Mouse (Mus musculus): ENCODE measurements around the gene Gm45062. TPM values are rescaled to one million over a fixed set of nuclear protein-coding genes. Genes with fewer than 3 reads are reported as not detected.

Gene Gm45062
- polyA plus RNA-seq, 1 experiment, result not detected

DNA sequence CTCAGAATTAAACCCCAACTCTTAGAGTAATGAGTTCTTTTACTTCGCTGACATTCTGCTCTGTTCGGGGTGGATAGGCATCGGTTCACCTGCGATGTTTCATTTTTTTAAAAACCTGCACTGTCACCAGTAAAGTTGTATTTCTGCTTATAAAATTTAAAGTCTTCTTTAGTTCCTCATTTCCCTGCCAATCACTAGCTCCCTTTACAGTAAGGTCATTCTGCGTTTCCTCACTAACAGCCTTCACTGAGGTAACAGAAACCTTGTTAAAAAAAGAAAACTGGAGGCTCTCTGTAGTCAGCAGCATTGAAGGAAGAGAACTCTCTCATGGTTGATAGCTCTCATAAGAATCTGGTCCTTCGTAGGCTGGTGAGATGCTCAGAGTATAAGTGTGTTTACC, 80.2 kb downstream of the Gm45062 start:
- TF ChIP-seq GATA1 (IDR thresholded peaks at IDR 0.05; ENCODE audit: low read length) (no peak), TAL1 (IDR thresholded peaks at IDR 0.05; ENCODE audit: low read length) (no peak)
- H3K4me3 ChIP-seq (replicated peaks), result no peak overlapping the region
- H3K36me3 ChIP-seq (ENCODE audit: control insufficient read depth), result no peaks in the 10 kb centered on the region; the same call in 1 of the 2 replicates
- H3K4me1 ChIP-seq (ENCODE audit: control insufficient read depth), result peaks cover 35% of the 10 kb centered on the region
- H3K9me3 ChIP-seq (ENCODE audit: control insufficient read depth, low read length), result no peaks in the 10 kb centered on the region
- H3K27me3 ChIP-seq (ENCODE audit: control insufficient read depth), result no peaks in the 10 kb centered on the region

DNA sequence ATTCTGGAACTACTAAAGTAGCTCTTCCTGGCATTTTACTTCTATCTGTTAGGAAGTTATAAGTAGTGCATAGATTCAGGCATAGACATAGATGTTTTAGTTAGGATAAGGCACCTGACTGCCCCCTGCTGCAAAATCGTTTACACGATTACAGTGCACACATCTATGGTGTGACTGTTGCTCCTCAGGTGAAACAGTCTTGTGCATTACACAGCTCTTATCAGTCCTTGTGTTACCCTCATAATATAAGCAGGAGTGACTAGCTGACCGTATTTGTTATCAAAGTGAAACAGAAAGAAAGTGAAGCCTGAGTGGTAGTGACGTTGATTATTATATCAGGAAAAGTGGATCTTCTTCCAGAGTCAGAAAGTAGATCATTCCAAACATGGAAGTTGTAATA, 84.0 kb downstream of the Gm45062 start:
- TF ChIP-seq TAL1 (IDR thresholded peaks at IDR 0.05; ENCODE audit: low read length), result peak; percentile 24; the same call in 1 of the 3 replicates
- TF ChIP-seq GATA1 (IDR thresholded peaks at IDR 0.05; ENCODE audit: low read length), result peak; percentile 47
- H3K36me3 ChIP-seq (ENCODE audit: control insufficient read depth), result peaks cover 3% of the 10 kb centered on the region; the same call in 1 of the 2 replicates
- H3K4me3 ChIP-seq (replicated peaks), result peak overlapping the region; percentile 66
- no peaks in the 10 kb centered on the region for H3K9me3 ChIP-seq (ENCODE audit: control insufficient read depth, low read length)
- H3K27me3 ChIP-seq (ENCODE audit: control insufficient read depth), result no peaks in the 10 kb centered on the region
- peaks cover 65% of the 10 kb centered on the region for H3K4me1 ChIP-seq (ENCODE audit: control insufficient read depth)

DNA sequence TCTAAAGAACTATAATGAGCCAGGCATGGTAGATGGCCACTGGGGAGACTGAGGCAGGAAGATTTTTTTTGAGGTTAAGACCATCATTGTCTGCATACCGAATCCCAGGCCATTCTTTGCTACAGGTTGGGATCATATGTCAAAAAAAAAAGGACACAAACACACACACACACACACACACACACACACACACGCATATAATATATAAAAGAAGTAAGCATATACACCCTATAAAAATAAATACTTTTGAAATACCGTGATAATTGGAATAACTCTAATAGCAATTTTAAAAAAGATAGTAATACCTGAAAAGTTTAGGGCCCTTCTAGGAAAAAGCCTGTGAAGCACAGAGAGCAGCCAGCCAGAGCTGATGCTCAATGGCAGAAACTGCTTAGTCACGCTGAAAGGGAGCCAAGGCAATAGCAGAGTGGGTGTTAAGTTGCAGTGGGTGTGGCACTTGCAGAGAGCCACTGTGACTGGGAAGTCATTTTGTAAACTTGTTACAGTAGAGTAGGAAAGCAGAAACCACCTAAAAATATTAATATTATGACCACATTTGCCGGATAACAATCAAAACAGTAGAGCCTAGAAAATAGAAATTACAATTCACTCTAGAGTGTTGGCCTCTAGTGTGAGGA, 86.1 kb downstream of the Gm45062 start:
- Histone ChIP-seq H3K27me3 (ENCODE audit: control insufficient read depth) (no peaks in the 10 kb centered on the region), H3K4me1 (ENCODE audit: control insufficient read depth) (peaks cover 82% of the 10 kb centered on the region), H3K9me3 (ENCODE audit: control insufficient read depth, low read length) (no peaks in the 10 kb centered on the region), H3K36me3 (ENCODE audit: control insufficient read depth) (peaks cover 3% of the 10 kb centered on the region; the same call in 1 of the 2 replicates), H3K4me3 (replicated peaks) (peak overlapping the region; percentile 66)
- no peak for TF ChIP-seq TAL1 (IDR thresholded peaks at IDR 0.05; ENCODE audit: low read length)
- TF ChIP-seq GATA1 (IDR thresholded peaks at IDR 0.05; ENCODE audit: low read length), result no peak

DNA sequence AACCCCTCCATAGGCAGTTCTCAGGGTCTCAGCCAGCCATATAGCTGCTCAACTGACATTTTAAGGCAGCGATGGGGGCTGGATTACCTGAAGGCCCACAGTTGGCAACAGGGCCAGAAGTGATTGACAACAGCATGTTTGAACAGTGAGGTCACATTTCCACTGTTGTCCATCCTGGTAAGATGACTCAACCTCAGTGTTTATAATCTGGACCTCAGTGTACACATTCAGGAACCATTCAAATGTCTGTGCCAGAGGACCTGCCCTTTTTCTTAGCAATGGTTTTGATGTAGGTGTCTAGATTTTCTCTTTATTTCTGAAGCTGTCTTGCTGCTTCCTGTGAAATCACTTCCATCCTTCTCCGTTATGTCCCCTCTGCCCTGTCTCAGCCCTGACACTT, 87.9 kb downstream of the Gm45062 start:
- H3K36me3 ChIP-seq (ENCODE audit: control insufficient read depth), result peaks cover 3% of the 10 kb centered on the region; the same call in 1 of the 2 replicates
- no peak for TF ChIP-seq TAL1 (IDR thresholded peaks at IDR 0.05; ENCODE audit: low read length)
- no peak for TF ChIP-seq GATA1 (IDR thresholded peaks at IDR 0.05; ENCODE audit: low read length)
- peaks cover 94% of the 10 kb centered on the region for H3K4me1 ChIP-seq (ENCODE audit: control insufficient read depth)
- H3K27me3 ChIP-seq (ENCODE audit: control insufficient read depth), result no peaks in the 10 kb centered on the region
- no peak overlapping the region for H3K4me3 ChIP-seq (replicated peaks)
- no peaks in the 10 kb centered on the region for H3K9me3 ChIP-seq (ENCODE audit: control insufficient read depth, low read length)

DNA sequence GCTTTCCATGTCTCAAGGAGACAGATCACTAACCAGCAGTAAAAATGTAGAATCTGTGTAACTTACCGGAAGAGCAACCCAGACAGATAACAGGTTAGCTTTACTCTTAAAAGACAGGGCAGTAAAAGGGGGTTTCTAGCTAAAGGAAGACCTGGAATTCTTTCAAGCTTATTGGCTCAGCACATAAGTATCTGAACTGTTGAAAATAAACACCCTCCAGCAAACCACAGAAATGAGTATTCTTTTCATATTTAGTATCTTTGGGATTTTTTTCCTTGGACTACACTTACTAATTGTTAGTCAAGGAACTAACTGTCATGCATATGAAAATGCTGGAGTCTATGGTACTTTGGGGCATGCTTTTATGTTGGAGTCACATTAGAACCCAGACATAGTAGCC, 89.1 kb downstream of the Gm45062 start:
- H3K4me1 ChIP-seq (ENCODE audit: control insufficient read depth), result peaks cover 82% of the 10 kb centered on the region
- H3K4me3 ChIP-seq (replicated peaks), result no peak overlapping the region
- no peak for TF ChIP-seq GATA1 (IDR thresholded peaks at IDR 0.05; ENCODE audit: low read length)
- TF ChIP-seq TAL1 (IDR thresholded peaks at IDR 0.05; ENCODE audit: low read length), result no peak
- H3K27me3 ChIP-seq (ENCODE audit: control insufficient read depth), result no peaks in the 10 kb centered on the region
- no peaks in the 10 kb centered on the region for H3K9me3 ChIP-seq (ENCODE audit: control insufficient read depth, low read length)
- H3K36me3 ChIP-seq (ENCODE audit: control insufficient read depth), result peaks cover 3% of the 10 kb centered on the region; the same call in 1 of the 2 replicates

DNA sequence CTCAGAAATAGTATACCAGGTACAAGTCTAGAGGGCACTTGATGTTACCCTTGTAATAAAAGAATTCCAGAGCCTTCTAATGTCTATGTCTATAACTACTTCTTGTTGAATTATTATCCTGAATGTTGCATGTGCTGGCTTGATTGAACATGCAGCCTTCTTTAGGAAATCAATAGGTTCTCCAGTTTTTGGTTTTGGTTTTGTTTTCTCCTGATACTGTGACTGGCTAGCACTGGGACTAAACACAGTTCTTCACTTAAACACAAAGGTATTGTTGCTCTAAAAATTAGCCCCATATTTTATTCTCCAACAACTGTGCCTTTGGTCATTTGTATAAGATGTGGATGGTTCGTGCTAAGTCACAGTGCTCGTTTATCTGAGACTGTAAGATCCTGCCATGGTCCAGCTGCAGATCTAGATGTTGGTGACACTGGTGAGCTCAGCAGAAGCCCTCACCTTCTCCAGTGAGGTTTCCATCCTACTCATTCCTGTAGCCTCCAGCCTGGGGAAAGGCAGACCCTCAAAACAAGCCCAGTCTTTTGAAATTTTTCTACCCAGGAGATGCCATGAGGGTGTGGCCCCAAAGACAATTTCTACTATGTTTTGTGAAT, 89.9 kb downstream of the Gm45062 start:
- Histone ChIP-seq H3K4me1 (ENCODE audit: control insufficient read depth) (peaks cover 75% of the 10 kb centered on the region), H3K4me3 (replicated peaks) (peak overlapping the region; percentile 35)
- TF ChIP-seq TAL1 (IDR thresholded peaks at IDR 0.05; ENCODE audit: low read length), result peak; percentile 72
- no peak for TF ChIP-seq GATA1 (IDR thresholded peaks at IDR 0.05; ENCODE audit: low read length)

DNA sequence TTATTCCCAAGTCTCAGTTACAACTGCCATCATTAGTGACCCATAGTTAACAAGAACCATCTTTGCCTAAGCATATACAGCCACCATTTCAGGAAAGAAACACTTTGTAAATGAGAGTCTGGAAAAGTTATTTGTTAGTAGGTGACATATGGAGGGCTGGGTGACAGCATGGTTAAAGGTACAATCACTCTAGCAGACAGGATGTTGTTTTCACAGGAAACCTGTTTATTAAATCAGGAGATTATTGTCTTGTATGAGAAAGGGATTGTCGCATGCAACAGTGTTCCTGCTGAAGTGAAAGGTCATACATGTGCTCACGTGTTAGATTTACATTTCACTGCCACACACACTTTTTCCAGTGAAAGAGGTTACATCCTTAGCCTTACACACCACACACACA, 92.3 kb downstream of the Gm45062 start:
- no peaks in the 10 kb centered on the region for H3K9me3 ChIP-seq (ENCODE audit: control insufficient read depth, low read length)
- TF ChIP-seq TAL1 (IDR thresholded peaks at IDR 0.05; ENCODE audit: low read length), result no peak
- no peak for TF ChIP-seq GATA1 (IDR thresholded peaks at IDR 0.05; ENCODE audit: low read length)
- H3K4me1 ChIP-seq (ENCODE audit: control insufficient read depth), result peaks cover 54% of the 10 kb centered on the region
- no peak overlapping the region for H3K4me3 ChIP-seq (replicated peaks)
- no peaks in the 10 kb centered on the region for H3K27me3 ChIP-seq (ENCODE audit: control insufficient read depth)
- H3K36me3 ChIP-seq (ENCODE audit: control insufficient read depth), result peaks cover 3% of the 10 kb centered on the region; the same call in 1 of the 2 replicates

More for the DNA sequence above, 89.9 kb downstream of the Gm45062 start:
- H3K27me3 ChIP-seq (ENCODE audit: control insufficient read depth), result no peaks in the 10 kb centered on the region
- no peaks in the 10 kb centered on the region for H3K9me3 ChIP-seq (ENCODE audit: control insufficient read depth, low read length)
- H3K36me3 ChIP-seq (ENCODE audit: control insufficient read depth), result peaks cover 3% of the 10 kb centered on the region; the same call in 1 of the 2 replicates

DNA sequence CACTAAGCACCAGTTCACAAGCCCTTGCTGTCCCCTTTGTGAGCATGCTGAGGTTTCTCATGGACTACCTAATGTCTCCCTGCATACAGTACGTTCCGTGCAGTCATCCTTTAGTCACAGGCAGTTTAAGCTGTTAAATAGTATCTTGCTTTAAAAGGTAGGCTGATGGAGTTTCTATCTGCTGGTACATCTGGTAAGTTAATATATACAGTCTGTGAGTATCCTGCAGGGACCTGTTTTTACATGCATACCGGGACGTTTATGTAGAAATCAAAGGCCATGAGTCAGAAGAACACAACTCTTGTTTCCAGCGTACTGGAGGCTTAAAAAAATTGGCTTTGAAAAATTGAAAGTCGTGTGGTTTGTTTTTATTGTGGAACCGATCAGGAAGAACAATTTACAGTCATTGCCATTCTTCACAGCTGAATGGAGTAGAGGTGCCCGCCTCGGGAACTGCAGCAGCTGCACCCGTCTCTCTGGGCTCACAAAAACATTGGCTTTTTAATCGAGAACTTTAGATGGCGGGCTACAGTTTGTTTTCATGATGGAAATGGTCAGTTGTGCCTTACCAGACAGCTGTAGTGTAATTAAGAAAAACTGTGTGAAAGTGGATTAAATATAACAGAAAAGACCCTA, 93.4 kb downstream of the Gm45062 start:
- no peaks in the 10 kb centered on the region; the same call in 1 of the 2 replicates for H3K36me3 ChIP-seq (ENCODE audit: control insufficient read depth)
- peaks cover 45% of the 10 kb centered on the region for H3K4me1 ChIP-seq (ENCODE audit: control insufficient read depth)
- H3K27me3 ChIP-seq (ENCODE audit: control insufficient read depth), result no peaks in the 10 kb centered on the region
- H3K4me3 ChIP-seq (replicated peaks), result no peak overlapping the region
- H3K9me3 ChIP-seq (ENCODE audit: control insufficient read depth, low read length), result no peaks in the 10 kb centered on the region
- no peak for TF ChIP-seq GATA1 (IDR thresholded peaks at IDR 0.05; ENCODE audit: low read length)
- no peak for TF ChIP-seq TAL1 (IDR thresholded peaks at IDR 0.05; ENCODE audit: low read length)

DNA sequence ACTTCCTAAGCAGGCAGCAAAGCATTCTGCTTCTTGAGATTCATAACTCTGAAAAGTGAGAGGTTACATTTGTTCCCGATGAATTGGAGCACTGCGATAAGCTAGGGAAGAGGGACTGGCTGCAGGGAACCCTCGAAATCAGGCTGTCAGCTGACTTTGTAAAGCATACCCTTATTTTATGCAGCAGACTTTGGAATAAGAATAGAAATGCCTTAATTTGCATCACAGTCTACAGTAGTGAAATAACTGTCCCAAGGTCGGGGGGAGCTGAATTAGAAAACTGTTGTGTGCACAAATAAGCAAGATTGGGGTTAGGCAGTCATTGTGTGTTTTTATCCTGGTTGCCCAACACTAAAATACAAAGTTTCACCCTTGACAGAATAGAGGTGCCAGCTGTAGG, 94.2 kb downstream of the Gm45062 start:
- Histone ChIP-seq H3K9me3 (ENCODE audit: control insufficient read depth, low read length) (no peaks in the 10 kb centered on the region), H3K4me1 (ENCODE audit: control insufficient read depth) (peaks cover 41% of the 10 kb centered on the region), H3K36me3 (ENCODE audit: control insufficient read depth) (no peaks in the 10 kb centered on the region; the same call in 1 of the 2 replicates), H3K27me3 (ENCODE audit: control insufficient read depth) (no peaks in the 10 kb centered on the region), H3K4me3 (replicated peaks) (no peak overlapping the region)
- TF ChIP-seq TAL1 (IDR thresholded peaks at IDR 0.05; ENCODE audit: low read length), result no peak
- no peak for TF ChIP-seq GATA1 (IDR thresholded peaks at IDR 0.05; ENCODE audit: low read length)

All from erythroblast, embryonic 14.5 days (primary cell).